Mouse (Mus musculus): Measurements from ENCODE around the gene Olfr1357.

DNA sequence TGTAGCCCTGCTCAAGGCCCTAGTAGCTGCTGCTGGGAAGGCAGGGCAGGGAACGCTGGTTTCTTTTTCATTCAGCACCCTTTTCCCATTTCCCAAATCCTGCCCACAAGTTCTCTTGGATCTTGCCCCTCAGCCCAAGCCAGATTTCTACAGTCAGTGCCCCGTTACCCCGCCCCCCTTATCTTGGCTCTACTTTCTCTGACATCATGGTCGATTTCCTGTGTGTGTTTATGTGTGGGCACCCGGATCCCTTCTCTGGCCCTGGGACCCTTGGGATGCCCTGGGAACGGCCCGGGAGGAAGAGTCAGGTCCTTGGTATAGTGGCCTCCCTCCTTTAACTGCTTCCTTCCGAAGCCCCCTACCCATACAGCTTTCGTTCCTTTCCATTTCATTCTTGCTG is 27.1 kb downstream of the Olfr1357 start:
- TF ChIP-seq CTCF (IDR thresholded peaks at IDR 0.05; ENCODE audit: low read depth): no peak
- no peak for TF ChIP-seq EP300 (IDR thresholded peaks at IDR 0.05; ENCODE audit: low read depth)
